Mouse (Mus musculus) MEL (cell line): ENCODE data around the gene 1700029H14Rik.

ENCODE experiments used
- CHD1 ChIP-seq: IDR thresholded peaks from 2 replicates; pipeline ENCODE4 v1.6.1; 2012; ENCODE audit warnings: low read depth, mild to moderate bottlenecking, inconsistent platforms, low read length, improper control_type of control experiment
- CTCF ChIP-seq, 3 experiments: IDR thresholded peaks in 2 of 3; conservative IDR thresholded peaks in 1 of 3; 2 replicates each; pipeline ENCODE4 v1.5.1; 2011 to 2012; ENCODE audit warnings: low read length in 3 of 3, low read depth in 2 of 3, mild to moderate bottlenecking in 2 of 3, improper control_type of control experiment in 1 of 3, inconsistent platforms in 1 of 3, mixed read lengths in 1 of 3, moderate library complexity in 1 of 3; ENCODE audit not compliant: control insufficient read depth in 1 of 3, insufficient read depth in 1 of 3, poor library complexity in 1 of 3, severe bottlenecking in 1 of 3
- EP300 ChIP-seq, 2 experiments: IDR thresholded peaks; 2 replicates each; pipeline ENCODE4 v1.6.1; 2011; ENCODE audit warnings: improper control_type of control experiment in 2 of 2, low read length in 2 of 2, low read depth in 1 of 2, mild to moderate bottlenecking in 1 of 2
- ETS1 ChIP-seq: IDR thresholded peaks from 2 replicates; pipeline ENCODE4 v1.6.1; 2012; ENCODE audit warnings: low read depth, mild to moderate bottlenecking, inconsistent platforms, low read length, improper control_type of control experiment, moderate library complexity
- GABPA ChIP-seq: IDR thresholded peaks from 2 replicates; pipeline ENCODE4 v1.6.1; 2012; ENCODE audit warnings: low read depth, mild to moderate bottlenecking, inconsistent platforms, low read length, improper control_type of control experiment, moderate library complexity
- MEF2A ChIP-seq: IDR thresholded peaks from 2 replicates; pipeline ENCODE4 v1.6.1; 2014; ENCODE audit warnings: low read depth, mild to moderate bottlenecking, inconsistent platforms, low read length, improper control_type of control experiment; ENCODE audit not compliant: poor library complexity, insufficient replicate concordance, severe bottlenecking; ENCODE audit errors: extremely low read depth
- POLR2A ChIP-seq, 2 experiments: IDR thresholded peaks; 2 replicates each; pipeline ENCODE4 v1.6.1; 2011 to 2012; ENCODE audit warnings: low read length in 2 of 2, mild to moderate bottlenecking in 2 of 2, control low read depth in 1 of 2, improper control_type of control experiment in 1 of 2, low read depth in 1 of 2, moderate library complexity in 1 of 2; ENCODE audit not compliant: control insufficient read depth in 1 of 2, insufficient read depth in 1 of 2, poor library complexity in 1 of 2
- POLR2AphosphoS5 ChIP-seq: IDR thresholded peaks from 2 replicates; pipeline ENCODE4 v1.6.1; 2012; ENCODE audit warnings: low read depth, borderline replicate concordance, mild to moderate bottlenecking, inconsistent platforms, low read length, moderate library complexity, mixed read lengths
- UBTF ChIP-seq: IDR thresholded peaks from 2 replicates; pipeline ENCODE4 v1.6.1; 2012; ENCODE audit warnings: low read depth, mild to moderate bottlenecking, inconsistent platforms, low read length, improper control_type of control experiment, moderate library complexity, borderline replicate concordance; ENCODE audit not compliant: insufficient read depth
- USF1 ChIP-seq: IDR thresholded peaks from 2 replicates; pipeline ENCODE4 v1.6.1; 2014; ENCODE audit warnings: low read depth, mild to moderate bottlenecking, inconsistent platforms, low read length, improper control_type of control experiment, moderate library complexity
- ZC3H11A ChIP-seq: IDR thresholded peaks from 2 replicates; pipeline ENCODE4 v1.6.1; 2012; ENCODE audit warnings: low read depth, mild to moderate bottlenecking, inconsistent platforms, low read length, improper control_type of control experiment

DNA sequence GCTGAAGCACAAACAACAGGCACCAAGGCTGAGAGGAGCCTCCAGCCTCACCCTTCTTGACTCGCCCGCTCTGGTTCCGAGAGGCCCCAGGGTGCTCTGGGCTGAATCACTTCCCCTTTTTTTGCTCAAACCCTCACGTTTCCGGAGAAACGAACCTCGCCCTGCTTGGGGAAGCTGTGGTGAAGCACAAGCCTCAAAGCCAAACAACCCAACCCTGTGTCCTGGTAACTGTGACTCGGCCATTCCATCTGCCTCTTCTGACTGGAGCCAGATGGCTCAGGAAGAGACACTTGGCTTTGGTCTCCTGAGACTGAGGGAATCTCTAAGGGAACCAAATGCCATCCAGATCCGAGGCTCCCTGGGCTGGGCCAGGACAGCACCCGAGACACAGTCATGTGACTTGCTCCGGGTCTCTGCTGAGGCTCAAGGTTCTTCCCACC lies 32.6 kb upstream of the 1700029H14Rik start:
- TF ChIP-seq POLR2AphosphoS5 (no peak), EP300 (IDR thresholded peaks at IDR 0.05; ENCODE audit: low read depth in 1 of 2, low read length in 2 of 2) (peak; percentile 64 to 72), POLR2A (IDR thresholded peaks at IDR 0.05; ENCODE audit: control insufficient read depth in 1 of 2, insufficient read depth in 1 of 2, low read depth in 1 of 2, low read length in 2 of 2, poor library complexity in 1 of 2) (peak; percentile 33 to 52; a peak in 2 of 4 replicates), CTCF (IDR thresholded peaks at IDR 0.05 in 2 of 3, conservative IDR thresholded peaks at IDR 0.05 in 1 of 3; ENCODE audit: control insufficient read depth in 1 of 3, insufficient read depth in 1 of 3, low read depth in 2 of 3, low read length in 3 of 3, poor library complexity in 1 of 3, severe bottlenecking in 1 of 3) (no peak), ETS1 (0 out of 2 replicates have a peak, but pooled peaks have one; percentile 27), GABPA (no peak), MEF2A (no peak), CHD1 (no peak), UBTF (no peak), ZC3H11A (no peak), USF1 (peak; percentile 79)
